Mouse (Mus musculus): ENCODE measurements at regions not wholly inside any gene's neighbourhood (a gene's known extent, or its start where the extent isn't known, plus 50 kb on each side); places are given as distances from the start of the nearest gene placed in this dataset.

DNA sequence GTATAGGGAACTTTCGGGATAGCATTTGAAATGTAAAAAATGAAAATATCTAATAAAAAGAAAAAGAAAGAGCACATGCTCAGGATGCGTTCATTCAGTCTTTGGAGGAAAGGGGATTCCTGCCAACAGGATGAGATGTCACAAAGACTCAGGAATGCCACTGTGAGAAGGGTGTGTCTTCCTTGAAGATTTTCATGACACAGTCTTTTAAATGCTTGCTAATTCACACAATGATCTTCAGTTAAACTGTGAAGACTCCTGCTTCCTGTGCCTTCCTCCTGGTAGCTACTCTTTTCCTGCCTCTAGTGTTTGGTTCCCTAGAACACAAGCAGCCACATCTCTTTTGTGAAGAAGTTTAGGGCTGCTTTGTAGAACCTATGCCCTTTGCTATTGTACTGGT lies 345.5 kb downstream of the Gpat3 start:
- no peak for TF ChIP-seq CTCF (IDR thresholded peaks at IDR 0.05; ENCODE audit: borderline replicate concordance, insufficient read depth, low read depth, low read length)
- no peak for TF ChIP-seq POLR2A (IDR thresholded peaks at IDR 0.05; ENCODE audit: borderline replicate concordance, insufficient read depth, low read length)

All from cerebellum, adult 2 months (tissue).